Mouse (Mus musculus): ENCODE data around the gene Sp4.

Sp4 gene

DNA sequence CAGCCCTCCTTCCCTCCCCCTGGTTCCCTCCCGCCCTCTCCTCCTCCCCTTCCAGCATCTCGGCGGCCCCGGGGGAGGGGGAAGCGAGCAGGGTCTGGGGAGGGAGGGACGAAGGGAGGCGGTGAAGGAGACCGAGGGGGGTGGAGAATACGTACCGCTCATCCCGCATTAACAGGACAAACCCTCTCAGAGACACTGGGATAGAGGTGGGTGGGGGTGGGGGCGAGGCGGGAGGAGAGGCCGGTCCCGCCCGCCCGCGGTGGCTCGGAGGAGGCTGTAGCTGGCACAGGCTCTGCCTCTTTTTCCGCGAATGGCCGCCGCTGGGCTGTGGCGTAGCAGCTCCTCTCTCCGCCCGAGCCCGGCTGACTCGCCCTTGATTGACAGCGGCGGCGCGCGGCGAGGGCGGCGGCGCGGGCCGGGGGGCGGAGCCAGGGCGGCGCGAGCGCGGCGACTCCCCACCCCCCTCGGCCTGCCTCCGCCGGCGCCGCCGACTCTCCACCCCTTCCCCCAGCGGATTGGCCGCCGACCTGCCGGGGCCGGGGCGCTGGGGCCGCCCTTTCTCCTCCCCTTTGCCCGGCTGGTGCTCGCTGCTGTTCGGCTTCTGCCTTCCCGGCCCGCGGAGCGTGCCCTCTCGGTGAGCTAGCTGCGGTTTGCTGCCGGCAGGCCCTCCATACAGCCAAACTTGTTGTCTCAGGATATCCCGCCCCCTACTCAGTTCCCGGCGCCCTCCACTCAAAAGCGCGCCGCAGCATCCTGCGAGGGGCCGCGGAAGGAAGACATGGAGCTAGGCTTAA, at the start of gene Sp4:
Sp4 (minus strand) TSS at position 369 of the 794 bp plus-strand sequence.
- peak; percentile 95 for DNase-seq (ENCODE audit: low read depth, low spot score)
- 0 out of 2 replicates have a peak, but pooled peaks cover 2% of the 10 kb centered on the region for H3K36me3 ChIP-seq (ENCODE audit: control insufficient read depth, insufficient read depth, low read length, poor library complexity, severe bottlenecking)
- no peaks in the 10 kb centered on the region for H3K27me3 ChIP-seq (ENCODE audit: control insufficient read depth, insufficient read depth, low read length, poor library complexity, severe bottlenecking)

DNA sequence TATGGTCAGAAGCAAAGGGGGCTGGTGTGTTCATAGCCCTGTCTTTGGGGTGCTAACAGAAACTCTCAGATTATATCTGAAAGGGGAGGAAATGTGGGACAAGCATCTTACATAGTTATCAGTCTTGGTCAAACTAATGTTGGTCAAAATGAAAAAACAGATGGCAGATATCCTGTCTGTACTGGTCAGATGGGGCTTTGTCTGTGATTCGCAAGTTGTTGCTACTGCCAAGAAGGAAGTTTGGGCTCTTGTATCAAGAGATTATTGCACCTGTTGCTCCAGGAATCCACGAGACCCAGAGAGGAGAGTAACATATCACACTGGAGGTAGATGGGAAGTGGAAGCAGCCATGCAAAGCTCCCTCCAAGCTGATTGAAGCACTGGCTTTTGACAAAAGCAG, 37.9 kb upstream of the Sp4 start:
- no peak for DNase-seq (ENCODE audit: low read depth, low spot score)

DNA sequence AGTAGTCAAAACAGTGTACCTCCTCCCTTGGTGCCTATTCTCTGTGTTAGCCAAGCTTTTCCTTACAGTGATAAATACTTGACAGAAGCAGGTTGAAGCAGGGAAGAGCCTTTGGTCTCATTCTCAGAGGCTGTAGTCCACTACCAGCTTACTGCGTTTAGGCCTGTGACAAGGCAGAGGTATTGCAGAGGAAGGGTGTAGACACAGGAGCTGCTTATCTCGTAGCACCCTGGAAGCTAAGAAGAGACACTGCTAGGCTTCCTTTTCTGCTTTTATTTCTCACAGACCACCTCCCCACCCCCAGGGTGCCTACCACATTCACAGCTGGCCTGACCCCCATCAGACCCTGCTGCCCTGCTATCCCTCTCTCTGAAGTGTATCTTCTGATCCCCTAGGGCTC, 37.0 kb upstream of the Sp4 start:
- H3K27me3 ChIP-seq (ENCODE audit: control insufficient read depth, insufficient read depth, low read length, poor library complexity, severe bottlenecking): no peaks in the 10 kb centered on the region
- no peak for DNase-seq (ENCODE audit: low read depth, low spot score)
- no peaks in the 10 kb centered on the region for H3K36me3 ChIP-seq (ENCODE audit: control insufficient read depth, insufficient read depth, low read length, poor library complexity, severe bottlenecking)

More for the DNA sequence above, 37.9 kb upstream of the Sp4 start:
- Histone ChIP-seq H3K36me3 (ENCODE audit: control insufficient read depth, insufficient read depth, low read length, poor library complexity, severe bottlenecking) (no peaks in the 10 kb centered on the region), H3K27me3 (ENCODE audit: control insufficient read depth, insufficient read depth, low read length, poor library complexity, severe bottlenecking) (no peaks in the 10 kb centered on the region)

DNA sequence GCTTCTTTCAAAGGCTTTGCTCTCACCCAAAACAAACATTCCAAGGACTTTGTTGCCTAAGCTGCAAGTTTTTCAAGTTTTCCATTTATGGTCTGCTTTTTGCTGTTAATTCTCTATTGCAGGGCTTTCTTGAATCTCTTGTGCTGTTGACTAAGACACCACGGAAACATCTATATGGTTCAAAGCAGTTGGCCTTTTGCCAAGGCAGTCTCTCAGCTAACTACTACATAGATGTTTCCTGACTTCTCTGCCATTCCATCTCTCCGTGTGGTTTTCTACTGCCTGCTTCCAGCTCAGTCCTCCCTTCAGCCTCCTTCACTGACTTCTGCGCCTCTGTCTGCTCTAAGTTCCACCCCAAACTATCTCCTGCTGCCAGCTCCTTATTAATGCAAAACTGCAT, 36.1 kb upstream of the Sp4 start:
- no peaks in the 10 kb centered on the region for H3K36me3 ChIP-seq (ENCODE audit: control insufficient read depth, insufficient read depth, low read length, poor library complexity, severe bottlenecking)
- H3K27me3 ChIP-seq (ENCODE audit: control insufficient read depth, insufficient read depth, low read length, poor library complexity, severe bottlenecking): no peaks in the 10 kb centered on the region
- no peak for DNase-seq (ENCODE audit: low read depth, low spot score)

DNA sequence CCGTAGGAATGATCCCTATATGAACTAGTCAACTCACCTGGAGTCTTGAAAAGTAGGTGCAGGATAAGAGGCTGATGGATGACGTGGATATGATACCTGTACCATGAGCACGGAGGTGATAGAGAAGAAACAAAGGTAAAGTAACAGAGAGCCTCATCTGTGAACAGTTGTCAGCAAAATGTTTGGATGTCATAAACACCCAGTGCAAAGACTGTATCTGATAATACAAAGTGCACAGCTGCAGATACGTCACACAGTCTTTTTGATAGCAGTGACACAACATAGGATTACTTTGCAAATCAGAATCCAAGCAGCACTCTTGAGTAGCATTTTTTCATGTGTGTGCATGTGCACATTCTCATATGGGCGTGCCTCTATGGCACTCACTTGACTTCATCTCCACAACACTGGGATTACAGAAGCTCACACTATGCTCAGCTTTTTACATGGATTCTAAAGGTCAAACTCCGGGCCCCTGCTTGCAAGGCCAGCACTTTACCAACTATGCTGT, 27.6 kb upstream of the Sp4 start:
- Histone ChIP-seq H3K36me3 (ENCODE audit: control insufficient read depth, insufficient read depth, low read length, poor library complexity, severe bottlenecking) (no peaks in the 10 kb centered on the region), H3K27me3 (ENCODE audit: control insufficient read depth, insufficient read depth, low read length, poor library complexity, severe bottlenecking) (no peaks in the 10 kb centered on the region)
- no peak for DNase-seq (ENCODE audit: low read depth, low spot score)

DNA sequence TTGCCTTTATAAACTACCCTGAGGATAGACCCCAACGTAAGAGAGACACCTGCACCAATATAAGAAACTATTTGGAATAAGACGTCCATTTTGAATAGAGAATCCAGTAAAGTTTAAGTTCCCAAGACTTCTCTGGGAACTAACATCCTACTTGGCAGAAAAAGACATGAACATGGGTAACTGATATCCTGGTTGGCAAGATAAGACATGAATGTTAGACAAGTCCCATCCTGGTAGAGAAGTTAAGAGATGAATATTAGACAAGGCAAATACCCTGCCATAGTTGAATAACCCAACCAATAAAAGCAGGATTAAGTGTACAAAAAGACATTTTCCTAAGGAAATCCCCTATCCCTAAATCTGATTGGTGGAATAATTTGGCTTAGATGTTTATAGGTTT, 26.3 kb upstream of the Sp4 start:
- no peaks in the 10 kb centered on the region for H3K27me3 ChIP-seq (ENCODE audit: control insufficient read depth, insufficient read depth, low read length, poor library complexity, severe bottlenecking)
- no peak for DNase-seq (ENCODE audit: low read depth, low spot score)

DNA sequence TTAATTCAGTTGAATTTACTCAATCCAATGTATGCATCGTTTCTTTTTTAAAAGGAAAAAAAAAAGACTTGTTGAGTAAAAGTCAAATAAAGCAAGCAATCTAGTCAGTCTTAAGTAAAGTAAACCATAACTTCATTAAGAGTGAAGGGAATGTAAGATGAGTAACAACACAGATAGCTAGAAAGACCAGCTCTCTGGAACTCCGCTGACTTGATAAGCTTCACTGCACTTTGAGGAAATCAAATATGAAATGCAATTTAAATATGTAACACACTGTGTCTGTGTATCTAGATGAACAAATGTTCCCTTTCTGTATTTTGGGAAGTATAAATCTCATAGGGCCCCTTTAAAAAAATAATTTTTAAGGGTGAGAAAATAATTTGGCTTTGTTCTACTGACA, 24.9 kb upstream of the Sp4 start:
- Histone ChIP-seq H3K27me3 (ENCODE audit: control insufficient read depth, insufficient read depth, low read length, poor library complexity, severe bottlenecking) (no peaks in the 10 kb centered on the region), H3K36me3 (ENCODE audit: control insufficient read depth, insufficient read depth, low read length, poor library complexity, severe bottlenecking) (no peaks in the 10 kb centered on the region)
- DNase-seq (ENCODE audit: low read depth, low spot score): no peak

More for the DNA sequence above, 26.3 kb upstream of the Sp4 start:
- no peaks in the 10 kb centered on the region for H3K36me3 ChIP-seq (ENCODE audit: control insufficient read depth, insufficient read depth, low read length, poor library complexity, severe bottlenecking)

DNA sequence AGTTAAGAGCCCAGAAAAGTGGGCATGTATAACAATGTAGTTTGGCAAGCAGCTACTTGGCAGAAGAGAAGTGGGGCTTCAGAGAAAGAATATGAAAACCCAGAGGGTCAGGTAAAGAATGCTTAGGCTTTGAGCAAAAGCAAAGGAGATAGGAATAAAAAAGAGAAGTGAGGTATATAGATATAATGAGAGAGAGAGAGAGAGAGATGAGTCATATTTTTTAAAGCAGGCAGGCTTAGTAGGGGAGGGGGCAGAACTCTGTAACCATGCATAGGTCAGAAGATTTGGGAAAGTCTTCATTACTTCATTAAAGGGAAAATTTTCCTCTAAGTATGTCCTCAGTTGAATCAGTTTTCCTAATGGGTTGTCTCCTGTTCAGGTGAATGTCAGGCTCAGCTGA, 18.8 kb upstream of the Sp4 start:
- no peaks in the 10 kb centered on the region for H3K27me3 ChIP-seq (ENCODE audit: control insufficient read depth, insufficient read depth, low read length, poor library complexity, severe bottlenecking)
- no peak for DNase-seq (ENCODE audit: low read depth, low spot score)
- no peaks in the 10 kb centered on the region for H3K36me3 ChIP-seq (ENCODE audit: control insufficient read depth, insufficient read depth, low read length, poor library complexity, severe bottlenecking)

DNA sequence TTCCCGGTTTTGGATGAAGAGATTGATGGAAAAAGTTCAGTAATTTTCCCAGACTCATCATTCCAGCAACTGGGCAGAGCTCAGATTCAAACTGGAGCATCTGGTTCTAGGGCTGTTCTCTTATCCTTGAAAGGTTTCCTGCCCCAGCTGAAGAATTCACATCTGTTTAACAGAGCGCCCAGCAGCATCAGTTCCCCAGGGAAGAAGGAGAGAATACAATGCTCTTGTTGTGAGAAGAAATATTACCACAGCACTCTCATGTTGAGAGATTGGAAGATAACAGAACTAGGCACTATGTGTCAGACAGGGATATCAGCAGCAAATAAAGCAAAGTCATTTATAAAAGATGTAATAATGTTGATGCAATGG, 13.2 kb upstream of the Sp4 start:
- H3K36me3 ChIP-seq (ENCODE audit: control insufficient read depth, insufficient read depth, low read length, poor library complexity, severe bottlenecking): no peaks in the 10 kb centered on the region
- H3K27me3 ChIP-seq (ENCODE audit: control insufficient read depth, insufficient read depth, low read length, poor library complexity, severe bottlenecking): no peaks in the 10 kb centered on the region
- DNase-seq (ENCODE audit: low read depth, low spot score): no peak

DNA sequence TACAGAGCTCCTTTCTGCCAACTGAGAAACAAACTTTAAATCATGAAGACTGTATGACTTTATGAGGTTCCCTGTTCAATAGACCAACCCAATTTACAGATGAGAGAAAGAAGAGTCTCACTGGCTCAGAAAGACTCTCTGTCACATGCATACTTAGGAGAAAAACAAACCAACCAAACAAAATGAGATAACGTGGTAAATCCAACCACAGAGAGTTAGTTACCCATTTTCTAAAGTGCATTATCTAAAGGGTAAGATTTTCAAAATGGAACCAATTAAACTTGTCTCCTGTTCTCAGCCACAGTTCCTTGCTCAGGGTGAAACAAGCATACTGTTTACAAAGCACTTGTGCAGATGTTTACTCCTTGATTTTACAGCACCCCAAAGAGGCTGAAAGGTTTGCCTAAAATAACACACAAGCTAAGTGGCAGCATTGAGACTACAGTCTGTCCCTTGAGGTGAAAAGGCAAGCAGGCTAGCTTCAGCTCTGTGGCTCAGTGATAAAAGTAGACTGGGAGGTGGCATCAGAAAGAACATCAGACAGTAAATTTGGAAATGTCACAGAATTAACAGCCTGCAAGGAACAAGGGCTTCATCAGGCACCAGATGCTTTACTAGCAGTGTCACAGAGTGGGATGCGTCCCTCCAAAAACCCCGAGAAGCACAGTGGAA, 12.7 kb upstream of the Sp4 start:
- DNase-seq (ENCODE audit: low read depth, low spot score): no peak
- Histone ChIP-seq H3K36me3 (ENCODE audit: control insufficient read depth, insufficient read depth, low read length, poor library complexity, severe bottlenecking) (no peaks in the 10 kb centered on the region), H3K27me3 (ENCODE audit: control insufficient read depth, insufficient read depth, low read length, poor library complexity, severe bottlenecking) (no peaks in the 10 kb centered on the region)

DNA sequence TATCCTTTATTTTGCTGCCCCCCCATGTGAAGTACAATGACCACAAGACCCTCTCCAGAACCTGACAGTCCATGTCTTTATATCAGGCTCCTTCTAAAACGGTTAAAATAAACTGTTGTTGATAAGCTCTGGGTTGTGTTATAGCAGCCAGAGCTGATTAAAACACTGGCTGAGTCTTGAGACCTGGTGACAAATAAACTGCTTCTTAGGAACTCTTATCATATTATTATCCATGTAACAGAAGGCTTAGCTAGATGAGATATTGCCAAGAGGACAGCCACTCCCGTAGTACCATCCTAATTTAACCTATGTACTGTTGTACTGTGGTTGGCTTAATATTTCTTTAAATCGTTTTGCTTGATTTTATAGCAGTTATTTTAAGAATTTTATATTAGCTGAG, 2.3 kb upstream of the Sp4 start:
- Histone ChIP-seq H3K27me3 (ENCODE audit: control insufficient read depth, insufficient read depth, low read length, poor library complexity, severe bottlenecking) (no peaks in the 10 kb centered on the region), H3K36me3 (ENCODE audit: control insufficient read depth, insufficient read depth, low read length, poor library complexity, severe bottlenecking) (0 out of 2 replicates have a peak, but pooled peaks cover under 1% of the 10 kb centered on the region)
- DNase-seq (ENCODE audit: low read depth, low spot score): no peak

DNA sequence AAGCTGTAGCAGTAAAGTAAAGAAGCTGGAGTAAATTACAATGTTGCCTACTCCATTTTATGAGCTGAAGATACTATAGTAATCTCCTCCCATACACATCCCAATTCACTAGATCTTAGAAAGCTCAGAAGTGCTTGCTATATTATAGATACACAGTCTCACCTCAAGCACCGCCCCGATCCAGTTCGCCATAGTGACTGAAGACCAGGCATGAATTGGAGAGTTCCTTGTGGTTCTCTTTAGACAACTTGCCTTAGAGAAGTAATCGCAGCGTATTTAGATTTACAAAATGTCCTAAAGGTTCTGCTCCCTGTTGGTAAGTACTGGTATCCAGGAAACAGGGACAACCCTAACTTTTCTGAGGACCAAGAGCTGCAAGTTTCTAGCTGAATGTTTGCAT, 1.8 kb upstream of the Sp4 start:
- H3K36me3 ChIP-seq (ENCODE audit: control insufficient read depth, insufficient read depth, low read length, poor library complexity, severe bottlenecking): 0 out of 2 replicates have a peak, but pooled peaks cover 2% of the 10 kb centered on the region
- no peak for DNase-seq (ENCODE audit: low read depth, low spot score)
- no peaks in the 10 kb centered on the region for H3K27me3 ChIP-seq (ENCODE audit: control insufficient read depth, insufficient read depth, low read length, poor library complexity, severe bottlenecking)

DNA sequence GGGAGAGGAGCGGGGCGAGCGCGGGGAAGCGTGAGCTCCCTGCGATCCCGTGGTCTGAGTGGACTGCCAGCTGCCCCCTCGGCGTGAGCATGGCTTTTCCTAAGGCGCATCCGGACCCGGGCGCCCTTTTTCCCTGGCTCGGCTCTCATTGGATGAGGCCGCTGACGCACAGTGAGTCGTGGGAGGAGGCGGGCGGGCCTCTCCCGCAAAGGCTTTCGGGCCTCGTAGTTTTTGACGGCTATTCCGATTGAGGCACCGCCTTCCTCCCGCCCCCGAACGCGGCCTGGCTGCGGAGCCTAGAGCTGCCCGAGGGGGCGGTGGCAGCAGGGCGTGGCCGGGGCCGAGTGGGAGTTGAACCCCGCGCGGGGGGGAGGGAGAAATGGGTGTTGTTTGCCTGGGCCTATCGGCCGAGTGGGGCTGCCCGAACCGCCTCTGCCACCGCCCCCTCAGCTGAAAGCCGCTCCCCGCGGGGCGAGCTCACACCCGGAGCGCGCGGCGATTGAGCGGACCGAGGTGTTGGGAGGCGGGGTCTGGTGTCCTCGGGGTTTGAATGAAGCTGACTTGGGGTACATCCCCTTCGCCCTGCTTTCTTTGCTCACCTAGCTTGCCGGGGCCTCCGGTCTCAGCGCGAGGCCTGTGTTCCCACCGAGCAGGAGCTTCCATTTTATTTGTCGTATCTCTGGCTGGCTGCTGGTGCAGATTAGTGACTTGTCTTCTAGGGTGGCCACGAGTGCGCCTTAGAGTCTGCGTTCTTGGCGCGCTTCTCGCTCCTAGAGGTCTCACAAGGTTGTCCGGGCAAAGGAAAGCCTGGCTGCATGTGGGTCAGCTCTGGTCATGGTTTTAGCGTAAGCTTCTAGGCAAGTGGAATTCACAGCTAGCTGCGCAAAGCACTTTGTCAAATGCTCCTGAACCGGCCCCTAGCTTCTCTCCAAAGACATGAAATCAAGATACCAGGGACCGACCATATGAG, 911 bp upstream of the Sp4 start:
- H3K36me3 ChIP-seq (ENCODE audit: control insufficient read depth, insufficient read depth, low read length, poor library complexity, severe bottlenecking): 0 out of 2 replicates have a peak, but pooled peaks cover 2% of the 10 kb centered on the region
- DNase-seq (ENCODE audit: low read depth, low spot score): peak; percentile 99
- no peaks in the 10 kb centered on the region for H3K27me3 ChIP-seq (ENCODE audit: control insufficient read depth, insufficient read depth, low read length, poor library complexity, severe bottlenecking)

DNA sequence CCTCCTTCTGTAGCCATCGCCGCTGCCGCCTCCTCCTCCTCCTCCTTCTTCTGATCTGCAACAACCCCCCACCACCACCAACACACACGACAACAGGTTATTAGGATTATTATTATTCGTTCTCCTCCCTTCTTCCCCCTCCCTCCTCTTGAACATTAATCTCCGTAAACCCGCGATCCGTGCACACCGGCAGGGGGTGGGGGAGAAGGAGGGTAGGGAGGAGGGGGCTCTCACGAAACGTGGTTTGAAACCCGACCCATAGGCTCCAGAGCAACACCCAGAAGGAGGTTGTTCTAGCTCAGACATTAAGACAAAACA, 527 bp downstream of the Sp4 start:
- Histone ChIP-seq H3K36me3 (ENCODE audit: control insufficient read depth, insufficient read depth, low read length, poor library complexity, severe bottlenecking) (0 out of 2 replicates have a peak, but pooled peaks cover 2% of the 10 kb centered on the region), H3K27me3 (ENCODE audit: control insufficient read depth, insufficient read depth, low read length, poor library complexity, severe bottlenecking) (no peaks in the 10 kb centered on the region)
- no peak for DNase-seq (ENCODE audit: low read depth, low spot score)

Data from splenic B cell, adult 2 months (primary cell).